Mouse (Mus musculus) CD4-positive, CD25-positive, alpha-beta regulatory T cell, adult 4 months (primary cell): ENCODE measurements around the gene Gm43302. TPM values are rescaled to one million over a fixed set of nuclear protein-coding genes. Genes with fewer than 3 reads are reported as not detected.
"Not testable (repeated sequence)": the region's sequence is repeated elsewhere in the genome, so short reads cannot be mapped to it uniquely, and the experiment has no call there.

Source experiments
- ATAC-seq: one replicate; pipeline ENCODE4 v1.8.0; 2017
- polyA plus RNA-seq, 2 experiments: library from polyadenylated mRNA; unstranded; fragments of 100-300 nt; shearing (Covaris generic); gene quantifications; one replicate each; pipeline ENCODE4 v1.2.1; 2017

Gm43302 gene
- polyA plus RNA-seq, 2 experiments from 2014 or later: 3.1 to 7.1 TPM

GRCm38 (mm10) chr5:105197915-105198560, 95.5 kb downstream of the Gm43302 start:
- ATAC-seq: peak; percentile 100

GRCm38 (mm10) chr5:105196308-105196707, 97.2 kb downstream of the Gm43302 start:
- ATAC-seq: not testable (repeated sequence)

DNA sequence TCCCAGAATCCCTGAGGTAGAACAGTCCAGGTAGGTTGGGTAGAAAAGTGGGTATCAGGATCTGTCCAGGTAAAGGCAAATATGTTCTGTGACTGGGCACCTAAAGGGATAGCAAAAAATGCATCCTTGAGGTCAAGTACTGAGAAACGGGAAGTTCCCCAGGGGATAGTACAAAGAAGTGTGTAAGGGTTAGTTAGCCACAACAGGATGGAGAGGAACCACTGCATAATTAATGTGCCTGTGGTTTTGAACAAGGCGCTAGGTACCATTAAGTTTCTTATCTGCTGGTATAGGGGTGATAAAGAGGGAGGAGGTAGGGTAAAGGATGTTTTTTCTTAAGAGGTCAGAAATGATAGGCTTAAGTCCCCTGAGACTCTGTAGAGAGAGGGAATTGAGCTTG, 101.0 kb downstream of the Gm43302 start:
- ATAC-seq: peak; percentile 88

GRCm38 (mm10) chr5:105181446-105181845, 112.0 kb downstream of the Gm43302 start:
- no peak for ATAC-seq

Other genes with a start within 250 kb of the Gm43302 start
- 100 to 1,000 TPM in 1 of 2 experiments, 10 to 100 TPM in 1; 98.9 to 133 TPM for gene Gbp9, start 154.2 kb downstream of the Gm43302 start, polyA plus RNA-seq
- 100 to 1,000 TPM; 100 to 118 TPM for gene Gbp8, start 154.2 kb downstream of the Gm43302 start, polyA plus RNA-seq
- gene Gbp4, start 154.1 kb downstream of the Gm43302 start, polyA plus RNA-seq: 100 to 1,000 TPM; 246 to 316 TPM
- gene Gbp10, start 54.2 kb downstream of the Gm43302 start, polyA plus RNA-seq: 10 to 100 TPM; 53.6 to 87.0 TPM
- gene Gbp6, start within 50 bp of the Gm43302 start, polyA plus RNA-seq: 100 to 1,000 TPM; 164 to 204 TPM
- gene Lrrc8b, start 122.1 kb upstream of the Gm43302 start, polyA plus RNA-seq: 1 to 10 TPM; 1.3 to 1.6 TPM
- 10 to 100 TPM; 69.5 to 73.5 TPM for gene Lrrc8c, start 225.7 kb upstream of the Gm43302 start, polyA plus RNA-seq